ENCODE assay signal across 1 mouse cellular context in the genomic region with DNA sequence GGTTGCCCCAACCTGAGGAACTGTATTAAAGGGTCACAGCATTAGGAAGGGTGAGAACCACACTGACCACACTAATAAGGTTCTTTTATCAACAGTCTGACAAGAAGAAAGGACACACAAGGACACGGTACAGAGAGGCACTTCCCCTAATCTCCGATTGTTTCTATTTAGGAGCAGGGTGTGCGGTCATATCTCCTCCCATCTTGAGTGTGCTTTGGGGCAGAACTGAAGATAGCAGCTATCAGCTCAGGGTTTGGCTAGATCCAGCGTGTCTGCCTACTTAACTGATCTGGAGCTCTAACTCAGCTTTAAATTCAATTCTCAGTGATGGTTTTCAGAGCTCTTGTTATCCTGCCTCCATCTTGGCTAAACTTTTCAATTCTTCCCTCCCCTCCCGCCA.
TF ChIP-seq lines count a peak whose summit lies in the region.

No protein-coding gene starts in this region.

TF ChIP-seq in MEL, 35 proteins besides CTCF, POLR2A, EP300 and RAD21 (continued from another document):
- no peak for TF ChIP-seq ZMIZ1 (IDR thresholded peaks at IDR 0.05; ENCODE audit: low read depth, low read length)
- no peak for TF ChIP-seq USF1 (IDR thresholded peaks at IDR 0.05; ENCODE audit: low read depth, low read length)
- TF ChIP-seq MAX (IDR thresholded peaks at IDR 0.05; ENCODE audit: low read length): 0 out of 2 replicates have a peak, but pooled peaks have one; percentile 28
- TF ChIP-seq UBTF (IDR thresholded peaks at IDR 0.05; ENCODE audit: borderline replicate concordance, insufficient read depth, low read depth, low read length): no peak
- no peak for TF ChIP-seq KAT2A (conservative IDR thresholded peaks at IDR 0.05; ENCODE audit: low read depth, low read length)
- no peak for TF ChIP-seq JUND (IDR thresholded peaks at IDR 0.05; ENCODE audit: low read depth, low read length)
- no peak for TF ChIP-seq MAZ (IDR thresholded peaks at IDR 0.05; ENCODE audit: low read depth, low read length)
- peak; percentile 87 for TF ChIP-seq MEF2A (IDR thresholded peaks at IDR 0.05; ENCODE audit: extremely low read depth, insufficient replicate concordance, low read depth, low read length, poor library complexity, severe bottlenecking)
- TF ChIP-seq ETS1 (IDR thresholded peaks at IDR 0.05; ENCODE audit: low read depth, low read length): peak; percentile 85
- TF ChIP-seq ZKSCAN1 (IDR thresholded peaks at IDR 0.05; ENCODE audit: low read depth, low read length): no peak
- peak; percentile 91 for TF ChIP-seq TCF12 (IDR thresholded peaks at IDR 0.05; ENCODE audit: low read depth, low read length)
- TF ChIP-seq ELF1 (IDR thresholded peaks at IDR 0.05; ENCODE audit: low read depth, low read length): no peak
- peak; percentile 36; the same call in 1 of the 2 replicates for TF ChIP-seq MXI1 (IDR thresholded peaks at IDR 0.05; ENCODE audit: low read depth, low read length)
- no peak for TF ChIP-seq CHD2 (IDR thresholded peaks at IDR 0.05; ENCODE audit: low read length)
- no peak for TF ChIP-seq E2F4 (IDR thresholded peaks at IDR 0.05; ENCODE audit: borderline replicate concordance, low read depth, low read length)
